Mouse (Mus musculus): Measurements from ENCODE around the gene Ttll10. TPM values are rescaled to one million over a fixed set of nuclear protein-coding genes. Genes with fewer than 3 reads are reported as not detected.

Gene Ttll10
- total RNA-seq, 1 experiment from 2014 or later = not detected

Other genes starting within 250 kb of the Ttll10 start
- gene Ccnl2, start 246.9 kb downstream of the Ttll10 start, total RNA-seq (2017) = 83.7 and 89.3 TPM in 2 replicates
- gene Aurkaip1, start 228.1 kb downstream of the Ttll10 start, total RNA-seq (2017) = 89.9 and 123 TPM in 2 replicates
- not detected in 2 replicates for gene Mxra8, start 219.7 kb downstream of the Ttll10 start, total RNA-seq (2017)
- 9.2 and 11.4 TPM in 2 replicates for gene Dvl1, start 212.0 kb downstream of the Ttll10 start, total RNA-seq (2017)
- 0.09 TPM in 1 of 2 replicates, not detected in the other for gene Tas1r3, start 196.1 kb downstream of the Ttll10 start, total RNA-seq (2017)
- gene Cptp, start 190.0 kb downstream of the Ttll10 start, total RNA-seq (2017) = 9.2 and 10.2 TPM in 2 replicates
- gene Ints11, start 189.9 kb downstream of the Ttll10 start, total RNA-seq (2017) = 17.5 and 25.1 TPM in 2 replicates
- gene Pusl1, start 167.6 kb downstream of the Ttll10 start, total RNA-seq (2017) = 18.1 and 39.2 TPM in 2 replicates
- 18.0 and 20.1 TPM in 2 replicates for gene Acap3, start 167.6 kb downstream of the Ttll10 start, total RNA-seq (2017)
- 91.5 and 103 TPM in 2 replicates for gene Ube2j2, start 115.6 kb downstream of the Ttll10 start, total RNA-seq (2017)
- 70.8 and 78.2 TPM in 2 replicates for gene C1qtnf12, start 97.1 kb downstream of the Ttll10 start, total RNA-seq (2017)
- 7.5 and 9.0 TPM in 2 replicates for gene B3galt6, start 66.8 kb downstream of the Ttll10 start, total RNA-seq (2017)
- 125 and 157 TPM in 2 replicates for gene Sdf4, start 66.5 kb downstream of the Ttll10 start, total RNA-seq (2017)
- gene Tnfrsf4, start 45.6 kb downstream of the Ttll10 start, total RNA-seq (2017) = not detected in 2 replicates
- gene Tnfrsf18, start 33.2 kb downstream of the Ttll10 start, total RNA-seq (2017) = 6.1 and 9.8 TPM in 2 replicates
- 34.1 and 42.2 TPM in 2 replicates for gene 9430015G10Rik, start 50.6 kb upstream of the Ttll10 start, total RNA-seq (2017)
- 0.05 TPM in 1 of 2 replicates, not detected in the other for gene Rnf223, start 71.1 kb upstream of the Ttll10 start, total RNA-seq (2017)
- 1.5 and 2.0 TPM in 2 replicates for gene Agrn, start 138.1 kb upstream of the Ttll10 start, total RNA-seq (2017)
- 3.7 TPM in 1 of 2 replicates, not detected in the other for gene Isg15, start 141.4 kb upstream of the Ttll10 start, total RNA-seq (2017)
- gene AW011738, start 143.9 kb upstream of the Ttll10 start, total RNA-seq (2017) = 0.18 and 3.1 TPM in 2 replicates
- 0.09 TPM in 1 of 2 replicates, not detected in the other for gene Perm1, start 156.5 kb upstream of the Ttll10 start, total RNA-seq (2017)
- 12.9 and 16.8 TPM in 2 replicates for gene Plekhn1, start 175.4 kb upstream of the Ttll10 start, total RNA-seq (2017)
- 141 and 157 TPM in 2 replicates for gene Noc2l, start 176.6 kb upstream of the Ttll10 start, total RNA-seq (2017)
- 0.10 and 0.82 TPM in 2 replicates for gene Samd11, start 196.2 kb upstream of the Ttll10 start, total RNA-seq (2017)